Mouse (Mus musculus) stomach, embryonic 15.5 days (tissue): Measurements from ENCODE around the gene Trak1. TPM values are rescaled to one million over a fixed set of nuclear protein-coding genes. Genes with fewer than 3 reads are reported as not detected.

Source experiments
- ATAC-seq: fragments of 200-750 bp; cut with Nextera tagmentation; 2 replicates; pipeline ENCODE4 v1.8.0; 2017; ENCODE audit warnings: low read depth, moderate number of reproducible peaks, moderate TSS enrichment; ENCODE audit not compliant: insufficient read depth, low FRiP score
- H3K27ac ChIP-seq: fragments of 300-500 bp; sonication (generic); 2 replicates; pipeline ENCODE4 v1.5.1; 2015; ENCODE audit warnings: mild to moderate bottlenecking, inconsistent platforms
- H3K27me3 ChIP-seq: fragments of 300-500 bp; sonication (generic); replicated peaks from 2 replicates; pipeline ENCODE4 v1.6.1; 2015; ENCODE audit warnings: inconsistent platforms
- H3K36me3 ChIP-seq: fragments of 300-500 bp; sonication (generic); 2 replicates; pipeline ENCODE4 v1.6.1; 2015; ENCODE audit warnings: inconsistent platforms
- H3K4me1 ChIP-seq: fragments of 300-500 bp; sonication (generic); 2 replicates; pipeline ENCODE4 v1.6.1; 2015; ENCODE audit warnings: inconsistent platforms
- H3K4me2 ChIP-seq: fragments of 300-500 bp; sonication (generic); 2 replicates; pipeline ENCODE4 v1.6.1; 2015; ENCODE audit warnings: mild to moderate bottlenecking, inconsistent platforms
- H3K4me3 ChIP-seq: fragments of 300-500 bp; sonication (generic); replicated peaks from 2 replicates; pipeline ENCODE4 v1.5.1; 2015; ENCODE audit warnings: inconsistent platforms
- H3K9ac ChIP-seq: fragments of 300-500 bp; sonication (generic); 2 replicates; pipeline ENCODE4 v1.6.1; 2015; ENCODE audit warnings: inconsistent platforms
- H3K9me3 ChIP-seq: fragments of 300-500 bp; sonication (generic); 2 replicates; pipeline ENCODE4 v1.6.1; 2016; ENCODE audit warnings: inconsistent platforms
- WGBS: fragments of 180-500 bp; shearing (Covaris S2); methylation state at CpG from one replicate; pipeline ENCODE4 v1.1.7; 2015; 5-methylcytosine and 5-hydroxymethylcytosine counted together
- polyA plus RNA-seq: library from polyadenylated mRNA; unstranded; fragments of >200 nt; fragmentation: Nextera tagmentation; extraction: Ambion mirVana; gene quantifications from 2 replicates; pipeline ENCODE4 v1.2.1, GENCODE M21; 2015

The Trak1 gene
- polyA plus RNA-seq, 1 experiment from 2014 or later: 20.7 TPM

DNA sequence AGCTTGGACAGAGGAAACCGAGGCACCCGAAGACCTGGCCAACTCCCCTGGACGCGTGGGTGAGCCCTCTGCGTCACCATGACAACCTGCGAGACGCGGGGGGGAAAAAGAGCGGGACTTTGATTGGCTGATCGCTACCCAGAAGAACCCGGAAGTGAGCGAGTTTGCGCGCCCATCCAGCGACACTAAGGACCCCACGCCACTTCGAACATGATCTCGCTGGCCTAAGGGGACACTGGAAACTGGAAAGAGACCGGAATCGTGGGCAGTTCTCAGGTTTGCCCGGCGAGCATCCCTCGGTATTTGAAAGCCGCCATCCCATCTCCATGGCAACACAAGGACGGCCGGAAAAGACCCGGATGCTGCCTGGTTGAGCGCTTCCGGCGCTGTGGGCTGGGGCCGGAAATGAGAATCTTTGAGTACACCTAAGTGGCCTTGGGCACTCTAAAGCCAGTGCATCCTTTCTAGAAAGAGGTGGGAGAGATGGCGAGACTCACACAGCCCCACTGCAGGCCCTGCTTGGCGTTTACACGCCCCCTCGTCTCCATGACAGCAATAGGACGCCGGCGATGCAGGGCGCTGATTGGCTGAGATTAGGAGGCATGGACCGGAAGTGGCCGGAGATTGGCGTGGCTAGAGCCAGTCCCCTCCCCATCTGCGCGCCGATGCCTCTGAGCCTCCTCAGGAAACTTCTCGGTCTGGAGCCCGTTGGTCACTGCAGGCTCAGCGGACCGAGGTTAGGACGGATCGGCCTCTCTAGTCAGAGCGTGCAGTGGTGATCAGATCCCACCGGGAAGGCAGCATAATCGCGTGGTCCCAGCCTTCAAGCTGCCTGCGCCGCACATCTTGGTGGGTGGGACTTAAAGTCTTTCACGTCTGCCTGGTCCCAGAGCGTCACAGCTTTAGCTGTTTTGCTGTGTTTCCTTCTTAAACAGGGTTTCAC lies 19.9 kb upstream of the Trak1 start, which contains the start of gene Ulk4:
Gene Ulk4, minus strand, starts transcription at position 80 of the 943 bp plus-strand sequence.
- Histone ChIP-seq H3K4me1 (peaks cover 8% of the 10 kb centered on the region; the same call in 1 of the 2 replicates), H3K36me3 (no peaks in the 10 kb centered on the region), H3K9me3 (no peaks in the 10 kb centered on the region), H3K9ac (peak within 1 kb of the TSS; percentile 49; the same call in 1 of the 2 replicates), H3K4me3 (peak within 1 kb of the TSS; percentile 81), H3K4me2 (peak within 1 kb of the TSS; percentile 90), H3K27ac (peak within 1 kb of the TSS; percentile 85), H3K27me3 (no peaks in the 10 kb centered on the region)
- WGBS: under 1% methylated on average over 59 of the region's 59 CpGs
- ATAC-seq: peak; percentile 96

DNA sequence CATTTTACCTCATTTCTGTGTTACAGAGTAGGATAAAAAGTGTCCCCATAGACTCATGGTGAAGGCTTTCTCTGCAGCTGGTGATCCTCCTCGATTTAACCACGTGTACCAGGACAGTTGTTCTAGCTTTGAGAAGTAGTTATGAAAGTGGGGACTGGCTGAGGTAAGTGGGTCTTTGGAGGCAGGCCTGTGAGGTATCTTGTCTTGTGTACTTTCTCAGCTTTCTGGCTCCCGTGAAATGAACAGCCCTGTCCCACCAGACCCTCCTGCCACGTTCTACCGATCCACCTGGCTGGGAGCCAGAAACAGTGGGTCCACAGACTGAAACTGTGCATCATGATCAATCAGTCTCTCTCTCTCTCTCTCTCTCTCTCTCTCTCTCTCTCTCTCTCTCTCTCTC lies 18.1 kb upstream of the Trak1 start:
- H3K27ac ChIP-seq: no peak overlapping the region
- H3K27me3 ChIP-seq: no peaks in the 10 kb centered on the region
- WGBS: 83% methylated on average over 5 of the region's 5 CpGs
- H3K36me3 ChIP-seq: no peaks in the 10 kb centered on the region
- peaks cover 8% of the 10 kb centered on the region; the same call in 1 of the 2 replicates for H3K4me1 ChIP-seq
- ATAC-seq: no peak
- no peak overlapping the region for H3K4me2 ChIP-seq
- no peak overlapping the region for H3K9ac ChIP-seq
- H3K9me3 ChIP-seq: no peaks in the 10 kb centered on the region
- H3K4me3 ChIP-seq: no peak overlapping the region

DNA sequence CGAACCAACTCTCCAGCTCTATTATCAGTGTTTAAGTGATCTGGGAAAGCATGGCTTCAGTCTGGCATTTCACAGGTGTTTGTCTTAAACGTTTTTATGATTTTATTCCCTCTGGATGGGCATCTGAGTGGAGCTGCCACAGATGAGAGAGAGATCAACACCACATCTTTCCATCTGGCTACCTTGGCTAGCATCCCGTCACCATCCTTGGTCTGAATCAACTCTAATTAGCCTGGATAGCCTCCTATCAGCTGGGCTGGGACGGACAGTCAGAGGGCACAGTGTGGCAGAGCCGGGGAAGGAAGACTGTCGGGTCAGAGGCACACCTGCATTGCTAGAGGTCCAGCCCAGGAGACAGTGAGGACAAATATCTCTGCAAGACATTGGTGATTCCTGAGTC lies 15.4 kb upstream of the Trak1 start:
- no peak for ATAC-seq

DNA sequence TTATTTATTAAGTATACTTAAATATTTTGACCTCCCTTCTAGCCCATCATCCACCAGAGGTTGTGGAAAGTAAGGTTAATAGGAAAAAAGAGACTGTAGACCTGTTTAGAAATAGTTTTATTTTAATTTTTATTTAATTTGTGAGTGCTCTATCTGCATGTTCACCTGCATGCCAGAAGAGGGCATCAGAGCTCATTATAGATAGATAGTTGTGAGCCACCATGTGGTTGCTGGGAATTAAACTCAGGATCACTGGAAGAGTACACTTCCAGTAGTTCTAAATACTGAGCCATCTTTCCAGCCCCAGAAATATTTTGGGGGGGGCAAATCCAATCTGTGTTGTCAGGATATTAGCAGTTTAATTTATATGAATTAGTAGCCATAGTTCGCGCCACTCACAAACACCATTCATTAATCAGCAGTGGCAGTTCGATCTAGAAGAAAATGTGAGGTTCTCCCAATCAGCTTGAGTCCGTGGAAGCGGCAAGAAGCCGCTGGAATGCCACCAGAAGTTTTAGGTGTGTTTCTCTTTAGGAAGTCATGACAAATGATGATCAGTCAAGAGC lies 13.6 kb upstream of the Trak1 start:
- no peaks in the 10 kb centered on the region for H3K27me3 ChIP-seq
- H3K27ac ChIP-seq: no peak overlapping the region
- no peak for ATAC-seq
- no peak overlapping the region for H3K4me3 ChIP-seq
- no peaks in the 10 kb centered on the region for H3K36me3 ChIP-seq
- WGBS: 94% methylated on average over 6 of the region's 6 CpGs
- no peaks in the 10 kb centered on the region for H3K9me3 ChIP-seq
- H3K9ac ChIP-seq: no peak overlapping the region
- no peak overlapping the region for H3K4me2 ChIP-seq
- H3K4me1 ChIP-seq: peaks cover 3% of the 10 kb centered on the region; the same call in 1 of the 2 replicates

More for the DNA sequence above, 15.4 kb upstream of the Trak1 start:
- Histone ChIP-seq H3K9ac (no peak overlapping the region), H3K36me3 (no peaks in the 10 kb centered on the region), H3K4me2 (no peak overlapping the region), H3K4me3 (no peak overlapping the region), H3K27ac (no peak overlapping the region), H3K9me3 (no peaks in the 10 kb centered on the region), H3K4me1 (peaks cover 11% of the 10 kb centered on the region), H3K27me3 (no peaks in the 10 kb centered on the region)
- 83% methylated on average over 6 of the region's 6 CpGs for WGBS

DNA sequence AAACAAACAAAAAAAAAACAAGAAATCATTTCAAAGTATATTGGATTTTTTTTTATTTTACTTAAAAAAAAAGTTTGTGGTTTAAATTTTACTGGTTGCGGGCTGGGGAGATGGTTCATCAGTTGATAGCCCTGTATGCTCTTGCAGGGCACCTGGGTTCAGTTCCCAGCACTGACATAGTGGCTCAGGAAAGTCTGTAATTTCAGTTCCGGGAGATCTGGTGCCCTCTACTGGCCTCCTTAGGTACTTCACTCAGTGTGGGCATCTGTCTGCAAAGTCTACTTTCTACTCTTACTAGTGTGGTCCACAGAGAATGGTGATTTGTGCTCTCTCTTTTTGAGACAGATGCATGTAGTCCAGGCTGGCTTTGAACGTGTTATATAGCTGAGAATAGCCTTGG lies 12.9 kb upstream of the Trak1 start:
- Histone ChIP-seq H3K4me1 (peaks cover 3% of the 10 kb centered on the region; the same call in 1 of the 2 replicates), H3K9ac (no peak overlapping the region), H3K36me3 (no peaks in the 10 kb centered on the region), H3K27me3 (no peaks in the 10 kb centered on the region), H3K4me2 (no peak overlapping the region), H3K27ac (no peak overlapping the region), H3K4me3 (no peak overlapping the region), H3K9me3 (no peaks in the 10 kb centered on the region)
- WGBS: 90% methylated on average over 3 of the region's 3 CpGs
- no peak for ATAC-seq

DNA sequence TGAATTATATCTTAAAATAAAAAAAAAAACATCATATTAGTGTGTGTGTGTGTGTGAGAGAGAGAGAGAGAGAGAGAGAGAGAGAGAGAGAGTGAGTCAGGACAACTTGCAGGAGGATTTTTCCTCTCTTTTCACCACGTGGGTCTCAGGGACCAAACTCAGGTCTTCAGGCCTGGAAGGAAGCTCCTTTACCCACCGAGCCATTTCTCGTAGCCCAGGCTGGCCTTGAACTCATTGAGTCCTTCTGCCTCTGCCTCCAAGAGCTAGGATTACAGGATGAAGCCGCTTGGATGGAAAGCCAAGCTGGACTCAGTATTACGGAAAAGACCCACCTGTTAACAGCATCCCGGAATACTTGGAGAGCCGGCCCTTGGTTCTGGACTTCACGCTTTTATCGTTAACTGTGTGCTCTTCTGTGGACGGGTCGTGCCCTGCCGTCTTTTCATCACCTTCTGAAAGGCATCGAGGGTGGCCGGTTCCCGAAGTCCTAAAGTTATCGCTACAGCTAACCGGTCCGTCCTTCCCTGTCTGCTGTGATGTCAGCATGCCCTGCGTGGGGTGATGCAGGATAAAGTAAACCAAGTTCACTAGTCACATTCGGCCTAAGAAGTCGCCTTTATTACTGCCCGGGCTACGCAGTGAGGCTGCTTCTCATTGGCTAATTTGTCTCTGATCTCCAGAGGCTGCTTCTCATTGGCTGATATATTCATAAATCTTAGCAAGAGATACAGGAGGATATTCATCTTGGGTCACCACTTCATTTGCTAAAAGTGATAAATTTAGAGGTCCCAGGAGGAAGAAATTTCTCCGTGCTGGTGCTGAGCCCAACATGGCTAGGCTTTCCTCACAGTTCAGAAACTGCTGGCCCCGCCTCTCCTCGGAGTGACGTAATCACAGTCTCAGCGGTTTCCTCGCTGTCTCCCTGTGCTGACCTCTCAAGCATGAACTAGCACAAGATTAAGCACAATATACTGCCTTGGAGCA lies 11.7 kb upstream of the Trak1 start:
- no peaks in the 10 kb centered on the region for H3K27me3 ChIP-seq
- 0 out of 2 replicates have a peak overlapping the region, but pooled peaks have one; percentile 9 for H3K9ac ChIP-seq
- no peaks in the 10 kb centered on the region for H3K36me3 ChIP-seq
- no peaks in the 10 kb centered on the region for H3K9me3 ChIP-seq
- H3K27ac ChIP-seq: peak overlapping the region; percentile 51
- peak overlapping the region; percentile 47 for H3K4me3 ChIP-seq
- H3K4me2 ChIP-seq: peak overlapping the region; percentile 65
- ATAC-seq: peak; percentile 87
- H3K4me1 ChIP-seq: peaks cover 3% of the 10 kb centered on the region; the same call in 1 of the 2 replicates
- 20% methylated on average over 29 of the region's 29 CpGs for WGBS

DNA sequence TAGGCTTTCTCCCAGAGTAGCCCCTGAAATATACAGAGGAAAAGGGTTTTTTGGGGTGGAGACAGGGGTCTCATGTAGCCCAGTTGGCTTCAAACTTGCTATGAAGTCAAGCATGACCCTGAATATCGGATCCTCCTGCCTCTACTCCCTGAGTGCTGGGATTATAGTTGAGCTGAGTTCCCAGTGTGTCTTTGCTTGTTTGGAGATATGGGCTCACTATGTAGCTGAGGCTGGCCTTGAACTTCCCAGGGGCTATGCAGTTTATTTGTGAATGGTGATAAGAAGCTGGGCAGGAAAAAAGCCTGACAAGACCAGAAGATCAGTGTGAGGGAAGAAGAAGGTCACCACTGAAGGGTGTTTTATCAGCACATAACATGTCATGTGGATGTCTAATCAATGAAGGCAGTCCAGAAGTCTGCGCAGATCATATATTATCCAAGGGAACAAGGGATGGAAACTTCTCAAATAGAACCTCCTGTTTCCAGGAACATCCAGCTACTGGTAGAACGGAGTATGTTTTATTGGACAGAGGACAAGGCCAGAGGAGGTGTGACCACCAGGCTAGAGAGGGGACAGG lies 10.9 kb upstream of the Trak1 start:
- H3K27me3 ChIP-seq: no peaks in the 10 kb centered on the region
- H3K4me1 ChIP-seq: peaks cover 3% of the 10 kb centered on the region; the same call in 1 of the 2 replicates
- H3K4me3 ChIP-seq: peak overlapping the region; percentile 47
- peak overlapping the region; percentile 65 for H3K4me2 ChIP-seq
- ATAC-seq: peak; percentile 52; the same call in 1 of the 2 replicates
- H3K9me3 ChIP-seq: no peaks in the 10 kb centered on the region
- no peak overlapping the region for H3K9ac ChIP-seq
- no peaks in the 10 kb centered on the region for H3K36me3 ChIP-seq
- 80% methylated on average over 3 of the region's 3 CpGs for WGBS
- H3K27ac ChIP-seq: no peak overlapping the region; the same call in 1 of the 2 replicates

DNA sequence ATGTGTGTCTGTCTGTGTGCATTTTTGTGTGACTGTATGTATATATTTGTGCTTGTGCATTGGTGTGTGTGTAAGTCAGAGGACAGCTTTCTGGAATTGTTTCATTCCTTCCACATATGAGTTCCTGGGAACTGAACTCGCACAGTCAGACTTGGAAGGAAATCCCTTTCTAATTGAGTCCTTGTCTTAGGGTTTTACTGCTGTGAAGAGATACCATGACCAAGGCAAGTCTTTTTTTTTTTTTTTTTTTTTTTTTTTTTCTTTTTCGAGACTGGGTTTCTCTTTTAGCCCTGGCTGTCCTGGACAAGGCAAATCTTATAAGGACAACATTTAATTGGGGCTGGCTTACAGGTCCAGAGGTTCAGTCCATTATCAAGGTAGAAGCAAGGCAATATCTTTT lies 6.0 kb upstream of the Trak1 start:
- no peak overlapping the region for H3K27ac ChIP-seq
- no peak for ATAC-seq
- no peak overlapping the region for H3K4me3 ChIP-seq
- peaks cover under 1% of the 10 kb centered on the region; the same call in 1 of the 2 replicates for H3K4me1 ChIP-seq
- H3K4me2 ChIP-seq: no peak overlapping the region
- no peaks in the 10 kb centered on the region for H3K36me3 ChIP-seq
- no peak overlapping the region for H3K9ac ChIP-seq
- 68% methylated on average over 2 of the region's 2 CpGs for WGBS
- H3K9me3 ChIP-seq: no peaks in the 10 kb centered on the region
- 0 out of 2 replicates have a peak, but pooled peaks cover 1% of the 10 kb centered on the region for H3K27me3 ChIP-seq

DNA sequence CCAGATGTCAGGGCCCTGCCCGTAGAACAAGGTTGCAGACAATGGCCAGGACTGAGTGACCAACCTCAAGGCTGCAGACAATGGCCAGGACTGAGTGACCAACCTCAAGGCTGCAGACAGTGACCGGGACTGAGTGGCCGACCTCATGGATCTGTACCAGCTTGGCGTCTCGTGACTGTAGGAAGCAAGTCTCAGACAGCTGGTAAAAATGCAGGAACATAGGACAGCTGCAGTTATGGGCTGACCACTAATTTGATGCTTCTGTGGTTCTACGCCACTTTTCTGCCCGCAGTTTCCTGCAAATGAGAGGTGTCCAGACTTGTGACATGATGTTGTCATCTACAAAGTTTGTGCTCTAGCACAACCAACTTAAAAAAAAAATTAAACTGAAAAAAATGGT lies 4.1 kb upstream of the Trak1 start:
- no peak overlapping the region for H3K4me2 ChIP-seq
- no peak overlapping the region for H3K27ac ChIP-seq
- no peaks in the 10 kb centered on the region for H3K36me3 ChIP-seq
- no peak for ATAC-seq
- H3K4me1 ChIP-seq: peaks cover under 1% of the 10 kb centered on the region; the same call in 1 of the 2 replicates
- 76% methylated on average over 7 of the region's 7 CpGs for WGBS
- no peak overlapping the region for H3K4me3 ChIP-seq
- no peak overlapping the region for H3K9ac ChIP-seq
- no peaks in the 10 kb centered on the region for H3K9me3 ChIP-seq
- H3K27me3 ChIP-seq: 0 out of 2 replicates have a peak, but pooled peaks cover 3% of the 10 kb centered on the region

DNA sequence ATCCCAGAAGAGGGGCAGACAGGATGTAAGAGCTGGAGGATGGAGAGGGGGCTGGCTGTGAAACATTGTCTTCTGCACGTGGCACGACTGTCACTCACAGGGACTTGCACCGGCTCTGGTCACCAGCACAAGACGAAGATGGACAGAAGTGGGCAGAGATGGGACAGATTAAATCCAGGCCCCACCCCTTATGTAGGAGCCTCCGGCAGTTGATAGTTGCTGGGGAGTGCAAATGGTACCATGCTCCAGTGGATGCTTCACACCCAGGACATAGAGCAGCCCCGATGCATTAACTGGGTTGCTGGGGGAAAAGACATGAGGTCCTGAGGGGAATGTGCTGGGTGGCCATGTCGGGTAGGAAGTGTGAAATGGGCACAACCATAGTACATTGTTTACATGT lies 2.1 kb upstream of the Trak1 start:
- H3K27ac ChIP-seq: no peak overlapping the region
- H3K9me3 ChIP-seq: no peaks in the 10 kb centered on the region
- peaks cover 21% of the 10 kb centered on the region for H3K4me1 ChIP-seq
- no peak overlapping the region for H3K9ac ChIP-seq
- H3K27me3 ChIP-seq: 0 out of 2 replicates have a peak, but pooled peaks cover 3% of the 10 kb centered on the region
- H3K36me3 ChIP-seq: no peaks in the 10 kb centered on the region
- no peak overlapping the region for H3K4me3 ChIP-seq
- WGBS: 77% methylated on average over 7 of the region's 7 CpGs
- H3K4me2 ChIP-seq: no peak overlapping the region
- no peak for ATAC-seq

DNA sequence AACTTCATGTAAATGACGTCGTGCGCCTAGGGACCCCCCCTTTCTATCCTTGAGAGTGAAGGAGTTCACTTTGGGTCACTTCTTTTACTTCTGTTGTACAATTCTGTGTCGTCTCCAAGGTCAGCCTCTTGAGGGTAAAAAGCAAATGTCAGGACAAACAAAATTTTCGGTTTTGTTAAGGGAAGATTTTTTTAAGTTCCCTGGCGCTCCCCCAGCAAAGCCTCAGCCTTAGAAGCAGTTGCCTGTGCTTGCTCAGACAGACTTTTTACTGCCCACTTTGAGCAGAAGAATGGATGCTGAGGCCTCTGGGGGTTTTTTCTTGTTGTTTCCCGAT lies 730 bp downstream of the Trak1 start:
- Histone ChIP-seq H3K9ac (peak overlapping the region; percentile 88), H3K36me3 (no peaks in the 10 kb centered on the region), H3K27me3 (0 out of 2 replicates have a peak, but pooled peaks cover 3% of the 10 kb centered on the region), H3K9me3 (no peaks in the 10 kb centered on the region), H3K4me2 (peak overlapping the region; percentile 95), H3K27ac (0 out of 2 replicates have a peak overlapping the region, but pooled peaks have one; percentile 33), H3K4me1 (peaks cover 29% of the 10 kb centered on the region), H3K4me3 (peak overlapping the region; percentile 87)
- no peak for ATAC-seq
- WGBS: 2% methylated on average over 7 of the region's 7 CpGs
